Mouse (Mus musculus) forebrain, embryonic 14.5 days (tissue): ENCODE data around the gene Rnf34. TPM values are rescaled to one million over a fixed set of nuclear protein-coding genes. Genes with fewer than 3 reads are reported as not detected.

Experiments used
- ATAC-seq: fragments of 200-750 bp; cut with Nextera tagmentation; 2 replicates; pipeline ENCODE4 v1.8.0; 2017; ENCODE audit warnings: mild to moderate bottlenecking, moderate library complexity
- DNase-seq: peaks from one replicate; pipeline ENCODE4 v3.0.0-alpha.2; 2015; ENCODE audit warnings: low spot score
- H3K27ac ChIP-seq: fragments of 300-500 bp; sonication (generic); 2 replicates; pipeline ENCODE4 v1.5.1; 2014; ENCODE audit warnings: low read depth, mild to moderate bottlenecking, control low read depth, low read length, moderate library complexity
- H3K27me3 ChIP-seq: fragments of 300-500 bp; sonication (generic); replicated peaks from 2 replicates; pipeline ENCODE4 v1.6.1; 2014; ENCODE audit warnings: low read length, control low read depth, mixed read lengths; ENCODE audit not compliant: control insufficient read depth, insufficient read depth
- H3K36me3 ChIP-seq: fragments of 300-500 bp; sonication (generic); 2 replicates; pipeline ENCODE4 v1.6.1; 2014; ENCODE audit warnings: low read length, control low read depth; ENCODE audit not compliant: control insufficient read depth, insufficient read depth
- H3K4me1 ChIP-seq: fragments of 300-500 bp; sonication (generic); 2 replicates; pipeline ENCODE4 v1.6.1; 2014; ENCODE audit warnings: antibody characterized with exemption, low read length, control low read depth; ENCODE audit not compliant: control insufficient read depth, insufficient read depth
- H3K4me2 ChIP-seq: fragments of 300-500 bp; sonication (generic); 2 replicates; pipeline ENCODE4 v1.6.1; 2014; ENCODE audit warnings: mild to moderate bottlenecking, control low read depth, low read length
- H3K4me3 ChIP-seq: fragments of 300-500 bp; sonication (generic); 2 replicates; pipeline ENCODE4 v1.5.1; 2014; ENCODE audit warnings: low read depth, low read length, control low read depth
- H3K9ac ChIP-seq: fragments of 300-500 bp; sonication (generic); 2 replicates; pipeline ENCODE4 v1.6.1; 2014; ENCODE audit warnings: mild to moderate bottlenecking, low read length, control low read depth, moderate library complexity
- H3K9me3 ChIP-seq: fragments of 300-500 bp; sonication (generic); replicated peaks from 2 replicates; pipeline ENCODE4 v1.6.1; 2016; ENCODE audit warnings: low read length, control low read depth, mixed read lengths; ENCODE audit not compliant: control insufficient read depth
- WGBS: fragments of 180-500 bp; shearing (Covaris S2); extraction: QIAGEN DNeasy Blood & Tissue Kit; methylation state at CpG from one replicate; pipeline ENCODE4 v1.1.7; 2014; 5-methylcytosine and 5-hydroxymethylcytosine counted together
- polyA plus RNA-seq: library from polyadenylated mRNA; unstranded; fragments of >200 nt; fragmentation: Nextera tagmentation; extraction: Ambion mirVana; gene quantifications from 2 replicates; pipeline ENCODE4 v1.2.1, GENCODE M21; 2014

Rnf34 gene
- polyA plus RNA-seq, 1 experiment from 2014 or later: 54.3 TPM

GRCm38 (mm10) chr5:122881313-122881712 is 31.5 kb downstream of the Rnf34 start:
- Histone ChIP-seq H3K4me3 (no peak overlapping the region), H3K4me2 (no peak overlapping the region), H3K36me3 (peaks cover 64% of the 10 kb centered on the region), H3K4me1 (no peaks in the 10 kb centered on the region), H3K9ac (no peak overlapping the region), H3K27ac (no peak overlapping the region), H3K27me3 (no peaks in the 10 kb centered on the region), H3K9me3 (no peaks in the 10 kb centered on the region)
- ATAC-seq: peak; percentile 74; the same call in 1 of the 2 replicates
- 59% methylated on average over 5 of the region's 5 CpGs for WGBS
- DNase-seq: peak; percentile 77

- Histone ChIP-seq H3K27ac (no peak overlapping the region), H3K36me3 (peaks cover 53% of the 10 kb centered on the region), H3K4me1 (0 out of 2 replicates have a peak, but pooled peaks cover 3% of the 10 kb centered on the region), H3K4me3 (no peak overlapping the region), H3K9ac (no peak overlapping the region), H3K9me3 (no peaks in the 10 kb centered on the region), H3K4me2 (no peak overlapping the region), H3K27me3 (no peaks in the 10 kb centered on the region)
- DNase-seq (no peak), ATAC-seq (no peak)
- 95% methylated on average over 18 of the region's 18 CpGs for WGBS
Measured at GRCm38 (mm10) chr5:122882256-122883050, 32.6 kb downstream of the Rnf34 start.

GRCm38 (mm10) chr5:122883237-122883636 is 33.4 kb downstream of the Rnf34 start:
- H3K36me3 ChIP-seq: peaks cover 51% of the 10 kb centered on the region

GRCm38 (mm10) chr5:122883652-122884235 is 33.9 kb downstream of the Rnf34 start:
- DNase-seq: no peak
- no peak overlapping the region for H3K4me2 ChIP-seq
- no peaks in the 10 kb centered on the region for H3K9me3 ChIP-seq
- H3K27me3 ChIP-seq: no peaks in the 10 kb centered on the region
- no peak overlapping the region for H3K9ac ChIP-seq
- no peak overlapping the region for H3K27ac ChIP-seq
- H3K4me3 ChIP-seq: no peak overlapping the region
- peaks cover 48% of the 10 kb centered on the region for H3K36me3 ChIP-seq
- no peak for ATAC-seq
- 0 out of 2 replicates have a peak, but pooled peaks cover 3% of the 10 kb centered on the region for H3K4me1 ChIP-seq
- WGBS: 47% methylated on average over 2 of the region's 2 CpGs

More at GRCm38 (mm10) chr5:122883237-122883636, 33.4 kb downstream of the Rnf34 start:
- DNase-seq (no peak), ATAC-seq (no peak)
- H3K4me1 ChIP-seq: 0 out of 2 replicates have a peak, but pooled peaks cover 3% of the 10 kb centered on the region
- H3K9ac ChIP-seq: no peak overlapping the region
- no peak overlapping the region for H3K4me3 ChIP-seq
- no peak overlapping the region for H3K27ac ChIP-seq
- no peak overlapping the region for H3K4me2 ChIP-seq
- WGBS: 87% methylated on average over 9 of the region's 9 CpGs
- H3K27me3 ChIP-seq: no peaks in the 10 kb centered on the region
- no peaks in the 10 kb centered on the region for H3K9me3 ChIP-seq

GRCm38 (mm10) chr5:122884594-122885348 is 34.9 kb downstream of the Rnf34 start:
- 87% methylated on average over 7 of the region's 7 CpGs for WGBS
- 0 out of 2 replicates have a peak, but pooled peaks cover 3% of the 10 kb centered on the region for H3K4me1 ChIP-seq
- DNase-seq: no peak

GRCm38 (mm10) chr5:122887033-122887432 is 37.2 kb downstream of the Rnf34 start:
- 71% methylated on average over 9 of the region's 9 CpGs for WGBS
- Histone ChIP-seq H3K4me2 (no peak overlapping the region), H3K27me3 (no peaks in the 10 kb centered on the region), H3K4me1 (0 out of 2 replicates have a peak, but pooled peaks cover 3% of the 10 kb centered on the region), H3K4me3 (no peak overlapping the region), H3K9ac (no peak overlapping the region), H3K9me3 (no peaks in the 10 kb centered on the region), H3K27ac (no peak overlapping the region), H3K36me3 (peaks cover 16% of the 10 kb centered on the region)
- no peak for DNase-seq
- ATAC-seq: no peak

More at GRCm38 (mm10) chr5:122884594-122885348, 34.9 kb downstream of the Rnf34 start:
- H3K9me3 ChIP-seq: no peaks in the 10 kb centered on the region
- peaks cover 38% of the 10 kb centered on the region for H3K36me3 ChIP-seq
- no peak overlapping the region for H3K9ac ChIP-seq
- no peak for ATAC-seq
- no peak overlapping the region for H3K4me2 ChIP-seq
- no peak overlapping the region for H3K27ac ChIP-seq
- no peaks in the 10 kb centered on the region for H3K27me3 ChIP-seq
- H3K4me3 ChIP-seq: no peak overlapping the region

GRCm38 (mm10) chr5:122887926-122888611 is 38.2 kb downstream of the Rnf34 start:
- no peak overlapping the region; the same call in 1 of the 2 replicates for H3K9ac ChIP-seq
- H3K4me2 ChIP-seq: no peak overlapping the region
- H3K4me3 ChIP-seq: no peak overlapping the region
- ATAC-seq (no peak), DNase-seq (no peak)
- H3K36me3 ChIP-seq: peaks cover 8% of the 10 kb centered on the region; the same call in 1 of the 2 replicates
- no peaks in the 10 kb centered on the region for H3K27me3 ChIP-seq
- 0 out of 2 replicates have a peak, but pooled peaks cover 3% of the 10 kb centered on the region for H3K4me1 ChIP-seq
- WGBS: 91% methylated on average over 8 of the region's 8 CpGs
- no peaks in the 10 kb centered on the region for H3K9me3 ChIP-seq
- H3K27ac ChIP-seq: no peak overlapping the region

GRCm38 (mm10) chr5:122888612-122889214 is 38.9 kb downstream of the Rnf34 start:
- no peaks in the 10 kb centered on the region for H3K27me3 ChIP-seq
- no peak for DNase-seq
- H3K4me1 ChIP-seq: 0 out of 2 replicates have a peak, but pooled peaks cover 3% of the 10 kb centered on the region
- no peak overlapping the region for H3K4me2 ChIP-seq
- no peak overlapping the region; the same call in 1 of the 2 replicates for H3K9ac ChIP-seq
- H3K9me3 ChIP-seq: no peaks in the 10 kb centered on the region
- H3K4me3 ChIP-seq: no peak overlapping the region
- ATAC-seq: no peak
- no peak overlapping the region for H3K27ac ChIP-seq
- peaks cover 8% of the 10 kb centered on the region; the same call in 1 of the 2 replicates for H3K36me3 ChIP-seq
- 92% methylated on average over 16 of the region's 16 CpGs for WGBS
